Comparison of ENCODE assay signal across 14 mouse cellular contexts in genomic region chr8:30655749-30656241, GRCm38 (mm10).
DNase-seq lines count a peak whose midpoint lies in the region; ATAC-seq lines count a peak whose summit lies in the region.
"Had no signal": no experiment of that assay in that cellular context is flagged by ENCODE, and none has a peak within 500 bp of the region (broad histone marks: within the 10 kb centered on the region; RNA-seq: fewer than 3 reads in every experiment).

No protein-coding gene starts in this region.

- H3K4me2 ChIP-seq in neural tube, embryonic 11.5 days (ENCODE audit: low read depth): no peak overlapping the region
- H3K4me2 ChIP-seq: liver, embryonic 13.5 days had no signal

- peak; percentile 28 to 60 for DNase-seq in cerebellum, postnatal 10 days
- no peak for DNase-seq in cerebellum, postnatal 25 days
- DNase-seq in neural tube, embryonic 11.5 days (ENCODE audit: low spot score): peak; percentile 26
- no peak for DNase-seq in neural tube, embryonic 10.5 days (ENCODE audit: extremely low spot score, low spot score)
- DNase-seq in hindlimb bud, embryonic 11.5 days (ENCODE audit: extremely low spot score, low read depth, low spot score): peak; percentile 10
- no peak for DNase-seq in lung, postnatal 25 days (ENCODE audit: low spot score)
- no peak for DNase-seq in urinary bladder, postnatal 36 days (ENCODE audit: low spot score in 2 of 2)
- no peak for DNase-seq in frontal cortex, adult 2 months (ENCODE audit: extremely low spot score in 1 of 2, low spot score in 1 of 2)
- DNase-seq: embryo, embryonic 11 days; heart, postnatal 10 days; kidney, postnatal 36 days; liver, embryonic 13.5 days had no signal

- no peak overlapping the region for H3K27ac ChIP-seq in neural tube, embryonic 11.5 days (ENCODE audit: low read depth, low read length)
- H3K27ac ChIP-seq: liver, embryonic 13.5 days; macrophage had no signal

- no peak overlapping the region for H3K4me3 ChIP-seq in neural tube, embryonic 11.5 days (ENCODE audit: low read depth, low read length)
- H3K4me3 ChIP-seq: liver, embryonic 13.5 days had no signal

- no peak overlapping the region for H3K9ac ChIP-seq in neural tube, embryonic 11.5 days (ENCODE audit: low read length)
- H3K9ac ChIP-seq: liver, embryonic 13.5 days had no signal

- 76% methylated on average over 10 of the region's 10 CpGs for WGBS in neural tube, embryonic 11.5 days

- no peaks in the 10 kb centered on the region for H3K9me3 ChIP-seq in neural tube, embryonic 11.5 days (ENCODE audit: control insufficient read depth, low read length)

- no peaks in the 10 kb centered on the region for H3K4me1 ChIP-seq in neural tube, embryonic 11.5 days (ENCODE audit: control insufficient read depth, insufficient read depth, low read length)
- H3K4me1 ChIP-seq: liver, embryonic 13.5 days had no signal

- 0 out of 2 replicates have a peak, but pooled peaks have one; percentile 38 for ATAC-seq in neural tube, embryonic 11.5 days (ENCODE audit: insufficient read depth, low FRiP score, low TSS enrichment)
- ATAC-seq: activated CD4-positive, CD25-positive, alpha-beta regulatory T cell, adult 4 months had no signal

- H3K27me3 ChIP-seq in neural tube, embryonic 11.5 days (ENCODE audit: control insufficient read depth, insufficient read depth, low read length): no peaks in the 10 kb centered on the region
- H3K27me3 ChIP-seq: liver, embryonic 13.5 days had no signal

- no peaks in the 10 kb centered on the region for H3K36me3 ChIP-seq in neural tube, embryonic 11.5 days (ENCODE audit: control insufficient read depth, insufficient read depth, low read length)
- H3K36me3 ChIP-seq: liver, embryonic 13.5 days had no signal

Comparison
In these comparisons a context has a peak if more than half of its experiments do, and no peak if none do; other contexts are left out.
1. DNase-seq: peak in cerebellum, postnatal 10 days (2 of 2), neural tube, embryonic 11.5 days (single experiment) and hindlimb bud, embryonic 11.5 days (single experiment); none in cerebellum, postnatal 25 days (0 of 2), neural tube, embryonic 10.5 days (single experiment), lung, postnatal 25 days (single experiment), urinary bladder, postnatal 36 days (0 of 2) and frontal cortex, adult 2 months (0 of 2).